Mouse (Mus musculus): ENCODE data around the gene Treml4.

The Treml4 gene

GRCm38 (mm10) chr17:48263741-48264362 lies at the start of gene Treml4:
Treml4 (plus strand) TSS chr17:48264295.
- ChIA-PET POLR2A (interaction anchor here in 2 of 4 experiments (1.2 kb wide), 2 partner anchors 10 to 59 kb away, joined by 3 read pairs; no protein-coding TSS in a partner anchor), CTCF (no interaction called here)

- ChIA-PET POLR2A (no interaction called here), CTCF (no interaction called here)
Observed at GRCm38 (mm10) chr17:48215429-48215828, 48.7 kb upstream of the Treml4 start.

GRCm38 (mm10) chr17:48230680-48231079 lies 33.4 kb upstream of the Treml4 start:
- ChIA-PET CTCF (no interaction called here), POLR2A (interaction anchor here in 1 of 4 experiments (0.6 kb wide), 1 partner anchor 181 kb away, joined by 5 read pairs; no protein-coding TSS in a partner anchor)

DNA sequence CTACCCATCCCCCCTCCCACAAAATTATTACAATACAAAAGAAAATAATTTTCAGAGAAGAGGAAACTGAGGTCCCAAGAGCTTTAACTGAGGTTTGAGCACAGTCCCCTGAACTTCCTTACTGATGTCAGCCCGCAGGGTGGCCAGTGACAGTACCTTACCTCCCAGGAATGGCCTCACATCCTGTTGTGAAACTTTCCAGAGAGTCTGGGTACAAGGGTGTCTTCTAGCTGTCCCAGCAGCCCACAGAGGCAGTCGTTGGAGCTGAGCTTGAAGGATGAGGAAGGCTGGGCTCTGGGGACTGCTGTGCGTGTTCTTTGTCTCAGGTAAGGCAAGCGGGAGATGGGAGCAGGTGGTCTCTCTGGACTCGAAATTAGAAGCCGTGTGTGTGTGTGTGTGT lies 31.6 kb upstream of the Treml4 start, which contains the start of gene Trem1:
Gene Trem1 (plus strand): TSS at position 251 of the 400 bp plus-strand sequence.
- ChIA-PET POLR2A (interaction anchor here in 1 of 4 experiments (0.6 to 1.2 kb wide), 2 partner anchors 86 to 124 kb away, joined by 3 read pairs; no protein-coding TSS in a partner anchor), CTCF (interaction anchor here in 2 of 4 experiments (0.6 to 1.5 kb wide), 2 partner anchors 13 to 306 kb away, joined by 3 to 5 read pairs; no protein-coding TSS in a partner anchor)

DNA sequence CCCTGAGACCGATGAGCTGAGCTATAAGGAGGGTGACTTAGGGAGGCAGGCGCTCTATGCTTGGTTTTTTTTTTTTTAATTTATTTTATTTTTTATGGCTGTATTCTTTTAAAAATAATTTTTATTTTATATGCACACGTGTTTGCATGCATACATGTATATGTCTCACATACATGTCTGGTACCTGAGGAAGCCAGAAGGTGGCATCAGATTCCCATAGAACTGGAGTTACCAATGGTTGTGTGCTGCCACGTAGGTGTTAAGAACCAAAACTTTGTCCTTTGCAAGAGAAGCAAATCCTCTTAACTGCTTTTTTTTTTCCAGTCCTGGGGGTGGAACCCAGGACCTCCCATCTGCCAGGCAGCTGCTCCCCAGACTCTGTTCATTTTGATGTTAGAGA lies 30.3 kb upstream of the Treml4 start:
- CTCF ChIA-PET, result interaction anchor here in 1 of 4 experiments (0.6 kb wide), 1 partner anchor 103 kb away, joined by 4 read pairs; no protein-coding TSS in a partner anchor
- POLR2A ChIA-PET, result no interaction called here

DNA sequence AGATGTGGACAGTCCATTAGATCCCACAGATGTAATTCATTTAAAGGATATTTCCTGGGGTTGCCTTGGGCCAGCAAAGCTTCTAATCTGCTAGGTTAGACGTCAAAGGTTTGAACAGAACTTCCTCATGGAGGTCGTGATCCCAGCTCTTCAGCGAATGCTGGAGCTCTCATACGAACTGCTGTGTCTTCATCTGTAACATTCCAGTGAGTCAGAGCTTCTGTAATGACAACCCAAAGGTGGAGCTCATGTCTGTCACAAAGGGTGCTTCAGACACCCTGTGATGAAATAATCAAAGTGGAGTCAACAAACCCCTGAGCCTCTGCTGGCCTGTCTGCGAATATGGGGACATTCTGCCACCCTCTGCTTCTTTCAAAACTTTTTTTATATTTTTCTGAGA lies 29.5 kb upstream of the Treml4 start:
- CTCF ChIA-PET, result no interaction called here
- POLR2A ChIA-PET, result no interaction called here

DNA sequence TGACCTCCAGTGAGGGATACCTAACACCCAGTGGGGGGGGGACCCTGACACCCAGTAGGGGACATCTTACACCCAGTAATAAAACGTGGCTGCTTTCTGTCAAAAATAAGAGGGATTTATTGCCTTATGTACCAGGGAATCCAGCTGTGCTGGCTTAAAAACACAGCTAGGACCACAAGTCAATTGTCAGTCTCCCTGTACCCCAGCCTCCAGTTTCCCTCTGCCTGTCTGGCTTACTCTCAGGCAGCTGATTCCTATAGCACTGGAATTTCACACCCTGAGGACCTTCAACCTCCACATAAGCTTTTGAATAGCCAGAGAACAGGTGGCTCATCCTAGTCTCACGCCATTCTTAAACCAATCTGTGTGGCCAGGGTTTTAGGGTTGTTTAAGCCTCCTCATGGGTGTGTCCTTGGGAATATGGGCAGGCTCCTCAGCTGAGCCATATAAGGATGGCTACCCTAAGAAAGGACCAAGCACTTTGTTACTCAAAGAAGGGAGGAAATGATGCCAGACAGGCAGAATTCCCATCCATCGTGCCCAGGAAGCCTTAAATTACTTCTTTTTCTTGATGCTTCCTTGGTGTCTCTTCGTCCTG lies 28.2 kb upstream of the Treml4 start:
- ChIA-PET CTCF (interaction anchor here in 1 of 4 experiments (1.0 kb wide), 1 partner anchor 116 kb away, joined by 3 read pairs; no protein-coding TSS in a partner anchor), POLR2A (interaction anchor here in 1 of 4 experiments (0.6 to 1.2 kb wide), 2 partner anchors 94 to 463 kb away, joined by 3 to 4 read pairs; no protein-coding TSS in a partner anchor)

GRCm38 (mm10) chr17:48237621-48238020 lies 26.5 kb upstream of the Treml4 start:
- ChIA-PET CTCF (no interaction called here), POLR2A (no interaction called here)

- POLR2A ChIA-PET, result interaction anchor here in 1 of 4 experiments (0.5 to 0.6 kb wide), 2 partner anchors 106 to 370 kb away, joined by 3 to 4 read pairs; no protein-coding TSS in a partner anchor
- CTCF ChIA-PET, result no interaction called here
Observed at GRCm38 (mm10) chr17:48247221-48247928, 16.7 kb upstream of the Treml4 start, which contains the start of gene Trem3. Trem3 (plus strand) TSS chr17:48247777.

DNA sequence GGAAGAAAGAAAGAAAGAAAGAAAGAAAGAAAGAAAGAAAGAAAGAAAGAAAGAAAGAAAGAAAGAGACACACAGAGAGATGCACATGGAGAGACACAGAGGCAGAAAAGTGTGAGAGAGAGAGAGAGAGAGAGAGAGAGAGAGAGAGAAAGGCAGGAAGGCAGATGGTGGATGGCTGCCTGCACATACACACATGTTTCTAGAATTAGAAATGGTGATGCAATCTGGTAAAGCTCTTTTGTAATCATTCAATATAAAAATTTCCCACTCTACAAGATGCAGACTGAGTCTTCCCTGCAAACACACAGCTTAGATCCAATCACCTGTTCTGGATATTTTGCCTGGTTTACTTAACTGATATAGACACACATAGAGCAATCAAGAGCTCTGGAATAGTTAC lies 15.1 kb upstream of the Treml4 start:
- CTCF ChIA-PET, result no interaction called here
- POLR2A ChIA-PET, result no interaction called here

DNA sequence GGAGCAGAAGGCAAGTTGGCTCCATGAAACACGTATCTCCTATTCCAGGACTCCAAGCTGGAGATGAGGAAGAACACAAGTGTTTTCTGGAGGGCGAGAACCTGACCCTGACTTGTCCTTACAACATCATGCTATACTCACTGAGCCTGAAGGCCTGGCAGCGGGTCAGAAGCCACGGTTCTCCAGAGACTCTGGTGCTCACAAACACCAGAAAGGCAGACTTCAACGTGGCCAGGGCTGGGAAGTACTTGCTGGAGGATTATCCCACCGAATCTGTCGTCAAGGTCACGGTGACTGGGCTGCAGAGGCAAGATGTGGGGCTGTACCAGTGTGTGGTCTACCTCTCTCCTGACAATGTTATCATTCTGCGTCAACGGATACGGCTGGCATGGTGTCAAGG lies 14.6 kb upstream of the Treml4 start:
- ChIA-PET POLR2A (no interaction called here), CTCF (no interaction called here)

DNA sequence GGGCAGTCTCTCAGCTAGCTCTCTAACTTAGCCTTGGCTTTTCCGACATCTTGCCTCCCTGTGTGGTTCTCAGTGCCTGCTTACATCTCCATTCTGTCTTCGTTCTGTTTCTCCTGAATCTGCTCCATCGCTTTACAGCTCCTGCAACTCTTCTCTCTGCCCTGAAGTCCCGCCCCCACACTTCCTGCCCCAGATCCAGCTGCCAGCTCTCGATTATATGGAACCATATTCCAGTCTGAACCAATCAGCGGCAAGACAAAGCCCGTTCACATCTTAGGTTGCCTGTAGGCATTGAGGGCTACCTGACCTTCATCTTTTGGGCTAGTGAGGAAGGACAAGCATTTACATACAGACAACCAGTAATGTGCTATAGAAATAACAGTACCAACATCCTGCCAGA lies 13.5 kb upstream of the Treml4 start:
- ChIA-PET POLR2A (interaction anchor here in 2 of 4 experiments (0.5 to 1.1 kb wide), 3 partner anchors 131 to 1651 kb away, joined by 3 to 4 read pairs (median 3); no protein-coding TSS in a partner anchor), CTCF (interaction anchor here in 3 of 4 experiments (0.9 to 1.4 kb wide), 3 partner anchors 22 to 150 kb away, joined by 3 to 4 read pairs (median 3); no protein-coding TSS in a partner anchor)

GRCm38 (mm10) chr17:48256575-48256974 lies 7.5 kb upstream of the Treml4 start:
- POLR2A ChIA-PET, result no interaction called here
- CTCF ChIA-PET, result interaction anchor here in 1 of 4 experiments (0.6 kb wide), 1 partner anchor 335 kb away, joined by 6 read pairs; no protein-coding TSS in a partner anchor

DNA sequence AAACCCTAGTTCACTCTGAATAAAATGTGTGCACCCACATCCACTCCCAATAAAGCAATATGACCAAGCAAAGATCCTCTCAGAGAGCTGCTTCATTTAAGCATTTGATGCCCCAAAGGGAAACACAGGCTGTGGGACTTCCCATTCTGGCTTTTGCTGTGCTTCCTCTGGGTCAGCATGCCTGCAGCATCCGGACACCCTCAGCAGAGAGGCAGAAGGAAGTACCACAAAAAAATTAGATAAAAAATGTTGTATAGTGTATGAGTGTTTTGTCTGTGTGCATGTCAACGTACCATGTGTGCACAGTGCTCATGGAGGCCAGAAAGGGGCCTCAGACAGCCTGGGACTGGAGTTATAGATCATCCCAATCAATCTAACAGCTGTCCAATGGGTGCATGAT lies 2.2 kb upstream of the Treml4 start:
- ChIA-PET CTCF (interaction anchor here in 1 of 4 experiments (1.2 kb wide), 1 partner anchor 13 kb away, joined by 3 read pairs; no protein-coding TSS in a partner anchor), POLR2A (interaction anchor here in 2 of 4 experiments (1.2 to 1.3 kb wide), 2 partner anchors 10 to 13 kb away, joined by 3 read pairs; no protein-coding TSS in a partner anchor)

- ChIA-PET CTCF (interaction anchor here in 1 of 4 experiments (1.5 kb wide), 1 partner anchor 10 kb away, joined by 4 read pairs; no protein-coding TSS in a partner anchor), POLR2A (no interaction called here)
Observed at GRCm38 (mm10) chr17:48264662-48265061, 567 bp downstream of the Treml4 start.

DNA sequence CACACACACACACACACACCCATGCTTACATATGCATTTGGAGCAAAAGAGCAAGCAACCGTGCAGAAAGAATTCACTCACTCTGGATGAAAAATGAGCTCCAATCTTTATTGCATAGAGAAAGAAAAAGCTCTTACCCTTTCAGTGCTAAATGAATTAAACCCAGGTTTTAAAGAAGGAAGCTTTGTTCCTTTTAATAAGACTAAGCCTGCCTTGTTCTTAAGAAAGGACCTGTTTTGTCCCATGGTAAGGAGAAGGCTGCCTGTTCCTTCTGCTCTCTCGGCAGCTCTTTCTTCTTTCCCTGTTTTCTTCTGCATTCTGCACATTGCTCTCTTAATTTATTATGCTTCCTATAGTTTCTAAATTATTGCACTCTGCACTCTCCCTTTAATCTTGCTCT lies 2.0 kb downstream of the Treml4 start:
- CTCF ChIA-PET, result interaction anchor here in 1 of 4 experiments (1.5 kb wide), 1 partner anchor 8 kb away, joined by 4 read pairs; no protein-coding TSS in a partner anchor
- POLR2A ChIA-PET, result interaction anchor here in 2 of 4 experiments (1.2 to 1.4 kb wide), 3 partner anchors 9 to 12 kb away, joined by 3 to 4 read pairs (median 4); no protein-coding TSS in a partner anchor

GRCm38 (mm10) chr17:48266610-48267304 lies 2.7 kb downstream of the Treml4 start:
- CTCF ChIA-PET, result no interaction called here
- POLR2A ChIA-PET, result interaction anchor here in 2 of 4 experiments (1.1 to 1.4 kb wide), 4 partner anchors 8 to 12 kb away, joined by 3 to 4 read pairs (median 4); no protein-coding TSS in a partner anchor

GRCm38 (mm10) chr17:48267591-48267990 lies 3.5 kb downstream of the Treml4 start:
- POLR2A ChIA-PET, result interaction anchor here in 1 of 4 experiments (1.1 kb wide), 1 partner anchor 8 kb away, joined by 3 read pairs; no protein-coding TSS in a partner anchor
- CTCF ChIA-PET, result interaction anchor here in 1 of 4 experiments (0.6 kb wide), 1 partner anchor 166 kb away, joined by 3 read pairs; no protein-coding TSS in a partner anchor
